Comparison of ENCODE assay signal across 14 mouse cellular contexts in the genomic region with DNA sequence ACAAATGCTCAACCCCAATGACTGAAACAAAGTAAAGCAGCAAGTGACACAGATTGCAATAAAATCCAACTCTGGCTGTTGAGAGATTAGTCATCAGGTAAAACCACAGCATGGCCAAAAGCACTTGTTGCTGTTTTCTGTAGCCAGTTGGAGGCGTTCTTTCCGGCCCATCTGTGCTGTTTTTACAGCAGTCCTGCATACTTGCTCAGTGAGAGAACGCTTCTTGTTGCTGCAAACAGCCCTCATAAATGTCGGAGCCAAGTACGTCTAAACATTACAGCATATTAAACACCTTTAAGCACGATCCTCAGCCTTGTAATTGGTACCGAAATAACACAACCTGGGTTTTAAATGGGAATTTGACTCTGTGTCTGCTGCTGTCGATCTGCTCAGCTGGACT.
DNase-seq lines count a peak whose midpoint lies in the region; ATAC-seq lines count a peak whose summit lies in the region.
"Had no signal": no experiment of that assay in that cellular context is flagged by ENCODE, and none has a peak within 500 bp of the region (broad histone marks: within the 10 kb centered on the region; RNA-seq: fewer than 3 reads in every experiment).

No protein-coding gene starts in this region.

- no peak for DNase-seq in frontal cortex, postnatal 14 days (ENCODE audit: low spot score in 2 of 2)
- peak; percentile 13 for DNase-seq in retina, postnatal 1 day
- DNase-seq in retina, embryonic 14.5 days (ENCODE audit: low spot score), result no peak
- peak; percentile 61 for DNase-seq in layer of hippocampus, adult 9-11 months
- peak; percentile 30 to 50 for DNase-seq in right cerebral cortex, postnatal 36 days (ENCODE audit: low spot score in 2 of 2)
- DNase-seq in adrenal gland, adult (ENCODE audit: inconsistent age in 2 of 2, low spot score in 1 of 2), result no peak
- DNase-seq: cerebellum, adult 11 months; gastrocnemius, postnatal 10 days; heart, postnatal 10 days; lung, adult 2 months; lung, postnatal 4 days had no signal

- peak; percentile 93 for ATAC-seq in frontal cortex, adult (ENCODE audit: low TSS enrichment)
- ATAC-seq in erythroid progenitor cell, adult 5-6 weeks (replicated peaks; ENCODE audit: low FRiP score, poor library complexity, severe bottlenecking), result no peak
- ATAC-seq: intestine, postnatal 0 days had no signal

Comparison
In these comparisons a context has a peak if more than half of its experiments do, and no peak if none do; other contexts are left out.
1. DNase-seq: peak in retina, postnatal 1 day (single experiment), layer of hippocampus, adult 9-11 months (single experiment) and right cerebral cortex, postnatal 36 days (2 of 2); none in frontal cortex, postnatal 14 days (0 of 2), retina, embryonic 14.5 days (single experiment) and adrenal gland, adult (0 of 2).